Mouse (Mus musculus) limb, embryonic 14.5 days (tissue): ENCODE results near the gene Bcar3. TPM values are rescaled to one million over a fixed set of nuclear protein-coding genes. Genes with fewer than 3 reads are reported as not detected.
A peak's percentile ranks its signal among the peaks of the same experiment; 100 is the strongest.

Experiments
- ATAC-seq: fragments of 200-750 bp; cut with Nextera tagmentation; 2 replicates; pipeline ENCODE4 v1.8.0; 2017; ENCODE audit warnings: low read depth, moderate number of reproducible peaks, moderate TSS enrichment; ENCODE audit not compliant: low FRiP score
- DNase-seq: peaks from one replicate; pipeline ENCODE4 v3.0.0-alpha.2; 2015; ENCODE audit warnings: low spot score
- H3K27ac ChIP-seq: fragments of 300-500 bp; sonication (generic); replicated peaks from 2 replicates; pipeline ENCODE4 v1.5.1; 2014; ENCODE audit warnings: low read depth, mild to moderate bottlenecking, low read length, moderate library complexity, mixed read lengths
- H3K27me3 ChIP-seq: fragments of 300-500 bp; sonication (generic); 2 replicates; pipeline ENCODE4 v1.6.1; 2014; ENCODE audit warnings: low read length, mixed read lengths; ENCODE audit not compliant: control insufficient read depth, insufficient read depth
- H3K36me3 ChIP-seq: fragments of 300-500 bp; sonication (generic); 2 replicates; pipeline ENCODE4 v1.6.1; 2014; ENCODE audit warnings: mild to moderate bottlenecking, low read length, moderate library complexity, mixed read lengths; ENCODE audit not compliant: control insufficient read depth, insufficient read depth
- H3K4me1 ChIP-seq: fragments of 300-500 bp; sonication (generic); 2 replicates; pipeline ENCODE4 v1.6.1; 2014; ENCODE audit warnings: antibody characterized with exemption, low read length, mixed read lengths; ENCODE audit not compliant: control insufficient read depth, insufficient read depth
- H3K4me2 ChIP-seq: fragments of 300-500 bp; sonication (generic); replicated peaks from 2 replicates; pipeline ENCODE4 v1.6.1; 2014; ENCODE audit warnings: low read depth, mild to moderate bottlenecking, low read length, moderate library complexity; ENCODE audit not compliant: severe bottlenecking
- H3K4me3 ChIP-seq: fragments of 300-500 bp; sonication (generic); replicated peaks from 2 replicates; pipeline ENCODE4 v1.5.1; 2014; ENCODE audit warnings: low read length
- H3K9ac ChIP-seq: fragments of 300-500 bp; sonication (generic); 2 replicates; pipeline ENCODE4 v1.6.1; 2014; ENCODE audit warnings: mild to moderate bottlenecking, low read depth, low read length, moderate library complexity; ENCODE audit not compliant: severe bottlenecking
- H3K9me3 ChIP-seq: fragments of 300-500 bp; sonication (generic); 2 replicates; pipeline ENCODE4 v1.6.1; 2016; ENCODE audit warnings: low read length; ENCODE audit not compliant: control insufficient read depth
- POLR2A ChIP-seq: fragments of 200-500 bp; IDR thresholded peaks from 2 replicates; pipeline ENCODE4 v1.8.0; 2012; ENCODE audit warnings: inconsistent platforms, mild to moderate bottlenecking, moderate library complexity, borderline replicate concordance; ENCODE audit not compliant: insufficient read depth, insufficient read length; ENCODE audit errors: extremely low read depth
- WGBS: fragments of 180-500 bp; shearing (Covaris S2); extraction: QIAGEN DNeasy Blood & Tissue Kit; methylation state at CpG from one replicate; pipeline ENCODE4 v1.1.7; 2014; 5-methylcytosine and 5-hydroxymethylcytosine counted together
- polyA plus RNA-seq, 2 experiments: library from polyadenylated mRNA; depleted of rRNA in 1 of 2; stranded (reverse) in 1 of 2; unstranded in 1 of 2; fragments of >200 nt; fragmentation: Nextera tagmentation in 1 of 2; extraction: Ambion mirVana in 1 of 2; gene quantifications; 2 replicates each; pipeline versions ENCODE4 v1.2.1 to v1.2.3; 2012 to 2014

Bcar3 gene
- polyA plus RNA-seq, 2 experiments: 7.8 to 7.9 TPM

DNA sequence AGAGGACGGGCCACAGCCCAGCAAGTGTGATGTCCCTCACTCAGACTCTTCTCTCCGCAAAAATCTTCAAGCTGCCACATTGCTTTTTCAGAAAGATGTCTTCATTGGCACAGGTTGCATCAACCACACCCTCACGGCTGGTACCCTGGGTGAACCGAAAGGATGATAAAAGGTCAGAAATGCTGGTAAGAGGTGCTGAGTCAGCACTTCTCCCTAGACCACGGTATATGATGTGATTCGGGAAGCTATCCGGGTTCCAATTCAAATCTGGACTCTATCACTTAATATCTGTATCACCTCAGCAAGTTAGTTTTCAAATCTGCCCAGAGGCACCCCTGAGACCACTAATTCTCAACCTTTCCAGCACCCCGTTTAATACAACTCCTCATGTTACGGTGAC, 66.0 kb downstream of the Bcar3 start:
- H3K36me3 ChIP-seq: no peaks in the 10 kb centered on the region

DNA sequence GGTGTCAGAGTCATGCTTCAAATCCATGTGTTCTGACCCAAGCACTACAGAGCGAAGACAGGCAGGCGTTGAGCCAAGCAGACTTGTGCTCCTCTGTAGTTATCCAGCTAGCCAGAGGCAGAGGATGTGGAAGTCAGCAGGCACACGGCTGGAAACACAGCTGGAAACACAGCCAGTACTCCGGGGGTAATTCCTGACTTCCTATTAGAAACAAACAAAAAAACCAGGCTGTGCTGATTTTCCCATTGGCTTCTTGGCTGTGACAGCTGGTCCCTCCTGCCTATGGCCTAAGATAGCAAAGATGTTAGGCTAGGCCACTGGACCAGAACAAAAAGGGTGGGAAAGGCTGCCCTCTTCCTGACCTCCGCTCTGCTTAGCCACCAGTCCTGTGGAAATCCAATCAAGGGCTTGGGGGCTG, 66.8 kb downstream of the Bcar3 start:
- Histone ChIP-seq H3K36me3 (no peaks in the 10 kb centered on the region), H3K27ac (no peak overlapping the region), H3K9ac (no peak overlapping the region), H3K4me1 (peaks cover 23% of the 10 kb centered on the region), H3K4me3 (no peak overlapping the region), H3K27me3 (no peaks in the 10 kb centered on the region), H3K9me3 (no peaks in the 10 kb centered on the region), H3K4me2 (no peak overlapping the region)
- 29% methylated on average over 5 of the region's 5 CpGs for WGBS
- DNase-seq (peak; percentile 63), ATAC-seq (peak; percentile 63)
- TF ChIP-seq POLR2A: no peak

More for the DNA sequence above, 66.0 kb downstream of the Bcar3 start:
- H3K9me3 ChIP-seq: no peaks in the 10 kb centered on the region
- TF ChIP-seq POLR2A: no peak
- H3K27me3 ChIP-seq: no peaks in the 10 kb centered on the region
- ATAC-seq: no peak
- peaks cover 18% of the 10 kb centered on the region; the same call in 1 of the 2 replicates for H3K4me1 ChIP-seq
- no peak for DNase-seq
- no peak overlapping the region for H3K27ac ChIP-seq
- no peak overlapping the region for H3K4me3 ChIP-seq
- H3K4me2 ChIP-seq: no peak overlapping the region
- no peak overlapping the region for H3K9ac ChIP-seq
- 75% methylated on average over 9 of the region's 9 CpGs for WGBS

DNA sequence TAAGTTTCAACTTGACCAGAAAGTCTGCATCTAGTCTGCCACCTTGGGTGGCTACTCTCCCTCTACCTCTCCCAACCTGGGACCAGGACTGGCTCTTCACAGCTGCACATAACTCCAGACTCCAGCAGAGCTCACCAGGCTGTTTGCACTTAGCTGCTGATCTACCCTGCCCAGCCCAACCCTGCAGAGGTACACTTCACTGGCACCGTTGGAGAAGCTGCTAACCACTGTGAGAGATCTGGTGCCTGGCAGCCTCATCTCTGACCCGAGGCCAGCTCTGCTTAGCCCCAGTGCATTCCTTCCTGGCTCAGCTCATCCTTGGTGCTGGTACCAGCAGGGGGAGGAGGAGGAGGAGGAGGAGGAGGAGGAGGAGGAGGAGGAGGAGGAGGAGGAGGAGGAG, 68.8 kb downstream of the Bcar3 start:
- no peak for ATAC-seq
- Histone ChIP-seq H3K4me2 (no peak overlapping the region), H3K9me3 (no peaks in the 10 kb centered on the region), H3K27ac (no peak overlapping the region), H3K27me3 (no peaks in the 10 kb centered on the region), H3K4me3 (no peak overlapping the region), H3K4me1 (peaks cover 23% of the 10 kb centered on the region), H3K9ac (no peak overlapping the region), H3K36me3 (no peaks in the 10 kb centered on the region)
- no peak for TF ChIP-seq POLR2A
- WGBS: 35% methylated on average over 2 of the region's 2 CpGs
- DNase-seq: no peak

DNA sequence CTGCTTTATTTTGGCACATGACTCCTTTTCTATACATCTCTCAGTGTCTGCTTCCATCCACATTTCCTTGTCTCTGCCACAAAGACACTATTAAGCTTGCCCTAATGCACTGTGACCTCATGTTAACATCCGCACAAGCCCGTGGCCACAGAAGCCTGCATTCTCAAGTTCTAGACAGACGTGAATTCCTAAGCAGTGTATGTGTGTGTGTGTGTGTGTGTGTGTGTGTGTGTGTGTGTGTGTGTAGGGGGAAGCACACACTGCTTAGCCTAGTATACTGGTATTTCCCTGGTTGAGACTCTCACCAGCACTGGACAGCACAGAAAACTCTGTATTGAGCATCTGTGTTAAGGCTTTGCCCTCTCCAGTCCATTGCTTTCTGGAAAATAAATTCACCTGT, 70.6 kb downstream of the Bcar3 start:
- Histone ChIP-seq H3K36me3 (no peaks in the 10 kb centered on the region), H3K27me3 (no peaks in the 10 kb centered on the region), H3K4me1 (peaks cover 19% of the 10 kb centered on the region), H3K9ac (no peak overlapping the region), H3K27ac (no peak overlapping the region), H3K9me3 (no peaks in the 10 kb centered on the region), H3K4me3 (no peak overlapping the region), H3K4me2 (no peak overlapping the region)
- ATAC-seq: peak; percentile 27; the same call in 1 of the 2 replicates
- no peak for DNase-seq
- 48% methylated on average over 3 of the region's 3 CpGs for WGBS
- no peak for TF ChIP-seq POLR2A

DNA sequence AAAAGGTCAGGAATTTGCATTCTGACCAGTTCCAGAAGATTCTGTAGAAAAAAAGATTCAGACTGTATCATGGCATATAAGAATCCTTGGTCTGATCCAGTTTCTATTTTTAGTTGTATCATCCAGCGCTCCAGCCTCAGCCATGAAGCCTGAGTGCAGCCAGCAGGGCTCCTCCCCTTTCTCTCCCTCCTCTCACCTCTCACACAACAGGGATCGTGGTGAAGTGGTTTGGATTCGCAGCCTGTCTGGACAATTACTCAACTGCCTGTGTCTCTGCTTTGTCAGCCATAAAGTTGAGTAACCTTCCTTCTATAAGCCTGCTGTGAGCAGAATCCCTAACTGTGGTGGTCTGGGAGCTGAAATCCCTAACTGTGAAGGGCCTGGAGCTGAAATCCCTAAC, 71.4 kb downstream of the Bcar3 start:
- Histone ChIP-seq H3K27me3 (no peaks in the 10 kb centered on the region), H3K36me3 (no peaks in the 10 kb centered on the region), H3K4me2 (no peak overlapping the region), H3K27ac (no peak overlapping the region), H3K4me1 (peaks cover 14% of the 10 kb centered on the region), H3K4me3 (no peak overlapping the region), H3K9me3 (no peaks in the 10 kb centered on the region), H3K9ac (no peak overlapping the region)
- DNase-seq (peak; percentile 30), ATAC-seq (0 out of 2 replicates have a peak, but pooled peaks have one; percentile 42)
- TF ChIP-seq POLR2A: no peak
- WGBS: 4% methylated on average over 3 of the region's 3 CpGs

DNA sequence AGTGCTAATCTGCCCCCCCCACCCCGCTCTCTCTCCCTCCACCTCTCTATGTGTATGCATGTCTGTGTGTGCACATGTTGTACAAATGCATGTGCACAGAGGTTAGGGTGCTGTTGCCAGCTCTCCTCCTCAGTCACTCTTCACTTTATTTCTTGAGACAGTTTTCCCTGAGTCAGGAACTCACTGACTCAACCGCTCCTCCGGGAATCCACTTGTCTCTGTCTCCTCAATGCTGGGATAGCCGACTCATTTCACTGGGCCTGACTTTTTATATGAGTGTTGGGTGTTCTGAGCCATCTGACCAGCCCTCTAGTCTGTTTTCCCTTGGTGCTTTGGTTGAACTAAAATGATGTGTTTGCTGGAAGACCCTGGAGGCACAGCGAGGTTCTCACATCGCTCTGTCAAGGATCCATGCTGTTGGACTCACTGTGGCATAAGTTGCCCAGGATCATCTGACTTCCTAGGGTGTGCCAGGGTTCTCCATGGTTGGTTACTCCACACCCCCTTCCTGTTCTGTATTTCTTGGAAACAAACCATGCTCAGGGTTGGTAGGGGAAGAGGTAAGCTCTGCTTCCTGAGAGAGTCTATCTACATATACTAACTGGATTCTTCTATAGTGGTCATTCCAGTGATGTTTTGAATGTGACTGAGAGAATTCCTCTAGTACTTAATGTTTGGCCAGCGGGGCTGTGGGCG, 77.9 kb downstream of the Bcar3 start:
- Histone ChIP-seq H3K27ac (no peak overlapping the region), H3K27me3 (no peaks in the 10 kb centered on the region), H3K9ac (no peak overlapping the region), H3K4me3 (no peak overlapping the region), H3K4me1 (peaks cover 11% of the 10 kb centered on the region), H3K36me3 (no peaks in the 10 kb centered on the region), H3K9me3 (no peaks in the 10 kb centered on the region), H3K4me2 (no peak overlapping the region)
- ATAC-seq: no peak
- no peak for DNase-seq
- WGBS: 87% methylated on average over 8 of the region's 8 CpGs
- no peak for TF ChIP-seq POLR2A
